Mouse (Mus musculus) bone marrow macrophage, adult 2 months (primary cell): ENCODE data around the gene Pfn4.

Experiments used
- CTCF ChIP-seq: IDR thresholded peaks from 2 replicates; pipeline ENCODE4 v1.5.1; 2012; ENCODE audit warnings: low read depth, mild to moderate bottlenecking, low read length, moderate library complexity
- POLR2A ChIP-seq: IDR thresholded peaks from 2 replicates; pipeline ENCODE4 v1.6.1; 2012; ENCODE audit warnings: mild to moderate bottlenecking, low read depth, low read length, borderline replicate concordance

GRCm38 (mm10) chr12:4813636-4814035 is 44.8 kb downstream of the Pfn4 start:
- TF ChIP-seq CTCF (no peak), POLR2A (no peak)
